Mouse (Mus musculus): ENCODE results near the gene Plcb1. TPM values are rescaled to one million over a fixed set of nuclear protein-coding genes. Genes with fewer than 3 reads are reported as not detected.

Gene Plcb1
- polyA plus RNA-seq, 1 experiment from 2014 or later = 51.8 TPM

DNA sequence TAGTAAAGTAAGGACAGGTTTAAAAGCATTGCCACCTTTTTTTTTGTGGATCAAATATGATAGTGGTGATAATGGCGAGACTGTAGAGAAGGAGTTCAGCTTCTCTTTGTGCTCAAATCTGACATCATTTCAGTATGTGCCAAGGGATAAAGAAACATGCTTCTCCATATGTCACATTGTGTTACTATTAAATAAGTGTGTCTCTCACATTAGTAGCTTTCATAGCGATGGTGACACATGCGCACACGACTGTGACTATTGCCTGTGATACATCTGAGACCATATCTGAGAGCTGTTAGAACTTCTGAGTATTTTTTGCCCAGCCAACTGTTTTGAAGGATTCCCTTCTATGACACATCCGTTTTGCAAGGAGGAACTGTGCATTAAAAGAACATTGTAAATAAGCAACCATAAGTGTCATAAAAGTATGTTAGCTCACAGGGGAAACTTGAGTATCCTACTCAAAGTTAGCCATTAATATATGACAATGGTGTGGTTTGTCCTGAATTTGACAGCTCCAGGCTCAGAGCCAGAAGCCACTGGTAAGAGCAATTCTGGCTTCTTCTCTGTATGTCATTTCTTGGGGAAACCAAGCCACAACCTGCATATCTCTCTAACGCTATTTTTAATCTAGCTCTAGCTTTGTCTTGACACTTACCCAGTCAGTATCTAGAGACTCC is 150.2 kb downstream of the Plcb1 start:
- no peak overlapping the region for H3K27ac ChIP-seq (ENCODE audit: low read depth, low read length)
- no peaks in the 10 kb centered on the region for H3K36me3 ChIP-seq (ENCODE audit: control insufficient read depth, insufficient read depth, low read length)
- H3K9ac ChIP-seq (ENCODE audit: low read depth, low read length) = no peak overlapping the region
- no peak overlapping the region for H3K4me2 ChIP-seq (ENCODE audit: low read length)
- no peaks in the 10 kb centered on the region; the same call in 1 of the 2 replicates for H3K4me1 ChIP-seq (ENCODE audit: control insufficient read depth, insufficient read depth, low read depth, low read length)
- WGBS = 84% methylated on average over 6 of the region's 6 CpGs
- H3K4me3 ChIP-seq (ENCODE audit: low read length) = no peak overlapping the region
- no peak for ATAC-seq
- no peaks in the 10 kb centered on the region for H3K27me3 ChIP-seq (replicated peaks; ENCODE audit: control insufficient read depth, insufficient read depth, low read length)
- no peaks in the 10 kb centered on the region for H3K9me3 ChIP-seq (ENCODE audit: control insufficient read depth, low read length)

DNA sequence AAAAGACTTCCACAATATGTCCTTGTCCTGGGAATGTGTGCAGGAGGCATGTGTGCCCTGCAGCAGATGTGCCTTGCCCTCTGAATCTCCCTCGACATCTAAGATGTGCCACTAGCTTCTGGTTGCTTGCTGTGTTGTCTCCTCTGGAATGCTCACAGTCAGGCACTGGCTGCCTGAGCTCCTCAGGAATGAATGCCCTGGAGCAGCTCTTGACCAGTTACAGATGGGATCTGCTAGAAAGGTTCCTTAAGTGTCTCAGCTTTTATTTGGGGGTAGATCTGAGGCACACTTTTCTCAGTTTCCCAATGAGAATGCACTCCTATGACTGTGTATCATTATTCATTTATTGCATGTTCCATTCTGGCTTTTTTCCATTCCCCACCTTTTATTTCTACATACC is 151.8 kb downstream of the Plcb1 start:
- Histone ChIP-seq H3K9me3 (ENCODE audit: control insufficient read depth, low read length) (no peaks in the 10 kb centered on the region), H3K27ac (ENCODE audit: low read depth, low read length) (no peak overlapping the region), H3K9ac (ENCODE audit: low read depth, low read length) (no peak overlapping the region), H3K4me2 (ENCODE audit: low read length) (no peak overlapping the region), H3K4me3 (ENCODE audit: low read length) (no peak overlapping the region), H3K27me3 (replicated peaks; ENCODE audit: control insufficient read depth, insufficient read depth, low read length) (no peaks in the 10 kb centered on the region), H3K4me1 (ENCODE audit: control insufficient read depth, insufficient read depth, low read depth, low read length) (no peaks in the 10 kb centered on the region), H3K36me3 (ENCODE audit: control insufficient read depth, insufficient read depth, low read length) (no peaks in the 10 kb centered on the region)
- WGBS = 29% methylated on average over 1 of the region's 1 CpGs
- ATAC-seq = no peak

DNA sequence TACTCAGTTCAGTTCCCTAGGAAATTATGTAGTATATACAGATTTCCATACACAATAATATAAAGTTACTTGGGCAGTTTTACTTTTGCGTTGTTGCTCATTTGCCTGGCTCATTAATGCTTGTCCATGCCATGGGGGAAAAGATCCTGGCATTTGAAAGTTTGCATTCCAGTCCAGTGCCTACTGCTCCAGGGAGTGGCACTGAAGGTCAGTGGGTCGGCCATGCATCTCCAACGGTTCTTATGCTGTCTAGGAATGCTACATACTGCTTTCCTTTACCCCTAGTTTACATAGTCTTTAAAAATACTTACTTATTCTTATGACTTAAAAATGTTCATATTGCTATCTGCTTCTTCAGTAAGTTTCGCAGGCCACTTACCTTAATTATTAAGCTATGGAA is 156.2 kb downstream of the Plcb1 start:
- no peak overlapping the region for H3K9ac ChIP-seq (ENCODE audit: low read depth, low read length)
- H3K4me3 ChIP-seq (ENCODE audit: low read length) = no peak overlapping the region
- H3K27ac ChIP-seq (ENCODE audit: low read depth, low read length) = no peak overlapping the region
- H3K36me3 ChIP-seq (ENCODE audit: control insufficient read depth, insufficient read depth, low read length) = no peaks in the 10 kb centered on the region
- no peaks in the 10 kb centered on the region for H3K27me3 ChIP-seq (replicated peaks; ENCODE audit: control insufficient read depth, insufficient read depth, low read length)
- H3K9me3 ChIP-seq (ENCODE audit: control insufficient read depth, low read length) = no peaks in the 10 kb centered on the region
- 79% methylated on average over 4 of the region's 4 CpGs for WGBS
- no peak for ATAC-seq
- no peaks in the 10 kb centered on the region for H3K4me1 ChIP-seq (ENCODE audit: control insufficient read depth, insufficient read depth, low read depth, low read length)
- H3K4me2 ChIP-seq (ENCODE audit: low read length) = no peak overlapping the region

DNA sequence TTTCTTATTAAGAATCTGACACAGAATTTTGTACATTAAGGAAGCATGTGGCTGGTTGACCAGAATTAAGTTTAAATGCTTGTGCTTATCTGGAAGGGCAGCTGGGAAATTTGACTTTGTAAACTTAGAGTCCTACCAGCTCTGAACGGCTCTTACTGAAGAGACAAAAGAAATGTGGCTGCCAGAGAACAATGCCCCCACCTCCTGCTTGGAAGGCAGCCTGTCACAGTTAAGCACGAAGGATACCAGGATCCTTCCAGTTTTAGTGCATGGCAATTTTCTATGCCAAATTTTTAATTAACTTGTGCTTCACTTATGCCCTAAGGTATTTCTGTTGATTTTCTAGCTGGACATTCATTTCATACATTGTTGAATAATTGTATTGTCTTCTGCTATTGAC is 157.1 kb downstream of the Plcb1 start:
- Histone ChIP-seq H3K4me3 (ENCODE audit: low read length) (no peak overlapping the region), H3K27me3 (replicated peaks; ENCODE audit: control insufficient read depth, insufficient read depth, low read length) (no peaks in the 10 kb centered on the region), H3K9me3 (ENCODE audit: control insufficient read depth, low read length) (no peaks in the 10 kb centered on the region), H3K9ac (ENCODE audit: low read depth, low read length) (no peak overlapping the region), H3K4me1 (ENCODE audit: control insufficient read depth, insufficient read depth, low read depth, low read length) (no peaks in the 10 kb centered on the region), H3K36me3 (ENCODE audit: control insufficient read depth, insufficient read depth, low read length) (no peaks in the 10 kb centered on the region), H3K4me2 (ENCODE audit: low read length) (no peak overlapping the region), H3K27ac (ENCODE audit: low read depth, low read length) (no peak overlapping the region)
- WGBS = 10% methylated on average over 2 of the region's 2 CpGs
- ATAC-seq = no peak

DNA sequence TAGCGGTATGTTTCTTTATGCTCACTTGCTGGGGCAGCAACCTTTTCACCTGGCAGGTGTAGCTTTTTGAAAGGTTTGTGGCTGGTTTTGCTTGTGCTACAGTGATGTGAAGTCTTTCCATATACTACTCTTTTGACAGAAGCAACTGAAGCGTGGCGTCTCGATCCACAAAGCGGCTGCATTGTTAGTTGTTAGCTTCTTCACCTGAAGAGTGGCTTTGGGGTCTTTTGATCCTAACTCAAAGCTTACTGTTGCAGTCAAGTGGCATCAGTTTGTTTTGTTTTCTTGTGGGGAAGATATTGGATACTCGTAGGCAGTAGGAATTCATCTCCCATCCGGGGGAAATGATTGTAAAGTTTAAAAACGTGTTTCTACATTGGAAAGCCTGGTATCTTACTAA is 160.5 kb downstream of the Plcb1 start:
- Histone ChIP-seq H3K9ac (ENCODE audit: low read depth, low read length) (no peak overlapping the region), H3K4me3 (ENCODE audit: low read length) (no peak overlapping the region), H3K27ac (ENCODE audit: low read depth, low read length) (no peak overlapping the region), H3K36me3 (ENCODE audit: control insufficient read depth, insufficient read depth, low read length) (no peaks in the 10 kb centered on the region), H3K27me3 (replicated peaks; ENCODE audit: control insufficient read depth, insufficient read depth, low read length) (no peaks in the 10 kb centered on the region), H3K4me2 (ENCODE audit: low read length) (no peak overlapping the region), H3K4me1 (ENCODE audit: control insufficient read depth, insufficient read depth, low read depth, low read length) (no peaks in the 10 kb centered on the region), H3K9me3 (ENCODE audit: control insufficient read depth, low read length) (no peaks in the 10 kb centered on the region)
- no peak for ATAC-seq
- 84% methylated on average over 8 of the region's 8 CpGs for WGBS

DNA sequence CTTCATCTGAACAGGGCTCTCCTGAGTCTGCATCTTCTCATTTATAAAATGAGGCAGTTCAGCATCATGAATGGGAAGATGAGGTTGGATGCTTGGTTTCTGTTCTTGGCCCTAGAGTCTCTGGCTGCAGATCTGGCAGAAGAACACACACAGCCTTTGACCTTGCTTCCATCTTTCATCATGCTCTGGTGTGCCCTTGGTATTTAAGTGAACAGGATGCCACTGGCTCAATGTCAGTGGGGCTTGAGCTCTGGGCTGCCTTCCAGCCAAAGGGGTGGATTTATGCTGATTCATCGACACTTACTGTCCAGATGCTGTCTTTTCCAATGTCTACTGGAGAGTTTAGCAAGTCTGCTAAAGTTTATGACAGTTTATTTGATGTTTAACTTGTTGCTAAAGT is 161.0 kb downstream of the Plcb1 start:
- no peak overlapping the region for H3K9ac ChIP-seq (ENCODE audit: low read depth, low read length)
- H3K9me3 ChIP-seq (ENCODE audit: control insufficient read depth, low read length) = no peaks in the 10 kb centered on the region
- H3K27ac ChIP-seq (ENCODE audit: low read depth, low read length) = no peak overlapping the region
- ATAC-seq = no peak
- no peaks in the 10 kb centered on the region for H3K36me3 ChIP-seq (ENCODE audit: control insufficient read depth, insufficient read depth, low read length)
- no peaks in the 10 kb centered on the region for H3K4me1 ChIP-seq (ENCODE audit: control insufficient read depth, insufficient read depth, low read depth, low read length)
- H3K4me2 ChIP-seq (ENCODE audit: low read length) = no peak overlapping the region
- no peak overlapping the region for H3K4me3 ChIP-seq (ENCODE audit: low read length)
- WGBS = 71% methylated on average over 1 of the region's 1 CpGs
- H3K27me3 ChIP-seq (replicated peaks; ENCODE audit: control insufficient read depth, insufficient read depth, low read length) = no peaks in the 10 kb centered on the region

DNA sequence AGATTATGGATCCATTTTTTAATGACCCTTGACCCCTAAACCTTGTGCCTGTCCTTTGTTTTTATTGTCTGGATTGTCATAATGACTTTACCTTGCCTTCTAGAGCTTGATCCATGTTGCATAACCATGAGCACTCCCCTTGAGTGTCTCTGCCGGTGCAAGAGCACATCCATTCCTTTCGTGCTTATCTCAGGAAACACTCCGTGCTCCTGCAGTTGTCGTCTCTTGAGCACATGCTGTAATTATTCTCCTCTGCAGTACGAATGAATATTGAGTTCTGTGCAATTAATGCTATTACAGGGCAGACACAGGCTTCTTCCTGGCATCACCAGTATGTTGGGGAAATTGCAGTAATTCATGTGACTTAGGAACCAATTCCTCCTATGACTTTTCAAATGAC is 166.2 kb downstream of the Plcb1 start:
- H3K36me3 ChIP-seq (ENCODE audit: control insufficient read depth, insufficient read depth, low read length) = no peaks in the 10 kb centered on the region
- H3K4me2 ChIP-seq (ENCODE audit: low read length) = no peak overlapping the region
- no peak for ATAC-seq
- no peak overlapping the region for H3K4me3 ChIP-seq (ENCODE audit: low read length)
- H3K27ac ChIP-seq (ENCODE audit: low read depth, low read length) = no peak overlapping the region
- no peaks in the 10 kb centered on the region for H3K27me3 ChIP-seq (replicated peaks; ENCODE audit: control insufficient read depth, insufficient read depth, low read length)
- H3K4me1 ChIP-seq (ENCODE audit: control insufficient read depth, insufficient read depth, low read depth, low read length) = no peaks in the 10 kb centered on the region
- H3K9ac ChIP-seq (ENCODE audit: low read depth, low read length) = no peak overlapping the region
- no peaks in the 10 kb centered on the region for H3K9me3 ChIP-seq (ENCODE audit: control insufficient read depth, low read length)
- 66% methylated on average over 5 of the region's 5 CpGs for WGBS

DNA sequence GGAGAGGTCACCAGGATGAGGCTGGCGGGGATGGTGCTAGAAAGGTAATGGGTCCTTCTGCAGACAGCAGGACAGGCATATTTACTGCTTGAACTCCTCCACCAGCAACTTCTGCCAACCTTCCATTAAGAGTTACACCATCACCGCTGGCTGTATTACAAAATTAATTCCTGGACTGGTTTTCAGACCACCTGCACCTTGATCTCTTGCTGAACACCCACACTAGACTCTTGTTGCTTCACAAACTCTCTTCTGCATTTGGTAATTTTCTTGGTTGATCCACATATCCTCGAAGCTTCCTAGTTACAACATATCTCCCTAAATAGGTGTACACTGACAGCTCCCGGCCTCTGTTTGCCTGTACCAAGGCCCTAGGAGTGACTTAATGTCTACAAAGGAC is 170.6 kb downstream of the Plcb1 start:
- WGBS = 90% methylated on average over 4 of the region's 4 CpGs
- Histone ChIP-seq H3K27ac (ENCODE audit: low read depth, low read length) (no peak overlapping the region), H3K4me1 (ENCODE audit: control insufficient read depth, insufficient read depth, low read depth, low read length) (no peaks in the 10 kb centered on the region), H3K36me3 (ENCODE audit: control insufficient read depth, insufficient read depth, low read length) (no peaks in the 10 kb centered on the region), H3K4me3 (ENCODE audit: low read length) (no peak overlapping the region), H3K4me2 (ENCODE audit: low read length) (no peak overlapping the region), H3K27me3 (replicated peaks; ENCODE audit: control insufficient read depth, insufficient read depth, low read length) (no peaks in the 10 kb centered on the region), H3K9me3 (ENCODE audit: control insufficient read depth, low read length) (no peaks in the 10 kb centered on the region), H3K9ac (ENCODE audit: low read depth, low read length) (no peak overlapping the region)
- no peak for ATAC-seq

DNA sequence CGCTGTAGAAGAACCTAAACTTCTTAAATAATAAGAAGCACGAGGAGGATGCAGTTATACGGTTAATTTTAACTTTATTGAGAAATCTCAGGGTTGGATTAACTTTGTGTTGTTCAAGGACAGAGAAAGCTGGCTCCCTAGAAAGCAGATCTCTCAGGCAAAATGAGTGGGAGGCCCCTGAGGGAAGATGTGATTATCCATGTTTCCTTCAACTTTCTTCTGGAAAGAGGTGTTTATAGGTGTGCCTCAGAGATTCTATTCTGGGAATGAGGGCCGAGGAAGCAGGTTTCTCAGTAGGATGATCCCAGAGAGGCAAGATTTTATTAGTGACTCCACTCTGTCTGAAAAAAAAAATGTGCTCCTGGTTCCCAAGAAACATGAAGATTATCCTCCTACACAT is 180.3 kb downstream of the Plcb1 start:
- Histone ChIP-seq H3K27ac (ENCODE audit: low read depth, low read length) (no peak overlapping the region), H3K4me2 (ENCODE audit: low read length) (no peak overlapping the region), H3K4me3 (ENCODE audit: low read length) (no peak overlapping the region), H3K27me3 (replicated peaks; ENCODE audit: control insufficient read depth, insufficient read depth, low read length) (no peaks in the 10 kb centered on the region), H3K9ac (ENCODE audit: low read depth, low read length) (no peak overlapping the region), H3K9me3 (ENCODE audit: control insufficient read depth, low read length) (no peaks in the 10 kb centered on the region), H3K36me3 (ENCODE audit: control insufficient read depth, insufficient read depth, low read length) (no peaks in the 10 kb centered on the region), H3K4me1 (ENCODE audit: control insufficient read depth, insufficient read depth, low read depth, low read length) (no peaks in the 10 kb centered on the region)
- ATAC-seq = no peak
- WGBS = 75% methylated on average over 4 of the region's 4 CpGs

DNA sequence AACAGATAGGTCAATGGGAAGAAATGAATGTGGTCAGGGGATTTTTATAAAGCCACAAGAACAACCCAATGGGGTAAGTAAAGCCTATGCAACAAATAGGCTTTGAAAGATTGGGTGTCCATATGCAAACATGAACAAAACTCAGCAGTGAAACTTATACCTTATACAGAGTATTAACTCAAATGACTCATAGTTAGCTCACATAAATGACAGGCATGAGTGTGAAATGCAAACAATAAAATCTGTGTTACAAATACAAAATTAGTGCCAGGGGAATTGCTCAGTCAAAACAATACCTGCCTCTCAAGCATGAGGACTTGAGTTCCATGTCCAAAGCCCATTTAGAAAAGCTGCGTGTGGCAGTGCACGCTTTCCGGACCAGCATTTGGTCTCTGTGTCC is 182.5 kb downstream of the Plcb1 start:
- no peak overlapping the region for H3K9ac ChIP-seq (ENCODE audit: low read depth, low read length)
- no peak overlapping the region for H3K4me2 ChIP-seq (ENCODE audit: low read length)
- ATAC-seq = no peak
- 73% methylated on average over 3 of the region's 3 CpGs for WGBS
- H3K27me3 ChIP-seq (replicated peaks; ENCODE audit: control insufficient read depth, insufficient read depth, low read length) = no peaks in the 10 kb centered on the region
- no peaks in the 10 kb centered on the region for H3K4me1 ChIP-seq (ENCODE audit: control insufficient read depth, insufficient read depth, low read depth, low read length)
- H3K4me3 ChIP-seq (ENCODE audit: low read length) = no peak overlapping the region
- no peak overlapping the region for H3K27ac ChIP-seq (ENCODE audit: low read depth, low read length)
- no peaks in the 10 kb centered on the region for H3K9me3 ChIP-seq (ENCODE audit: control insufficient read depth, low read length)
- H3K36me3 ChIP-seq (ENCODE audit: control insufficient read depth, insufficient read depth, low read length) = no peaks in the 10 kb centered on the region

All from hindbrain, embryonic 16.5 days (tissue).